Mouse (Mus musculus) cerebellum, adult 18-20 months (tissue): ENCODE results near the gene 5830411N06Rik.

ENCODE experiments used
- DNase-seq, 2 experiments: peaks; one replicate each; pipeline ENCODE4 v3.0.0; 2021

Gene 5830411N06Rik

GRCm38 (mm10) chr7:140247216-140247615 is at the start of gene 5830411N06Rik:
Gene 5830411N06Rik, plus strand, starts transcription at chr7:140247284.
- DNase-seq: no peak

- no peak for DNase-seq
These were observed 46.0 kb upstream of the 5830411N06Rik start for GRCm38 (mm10) chr7:140201090-140201489.

- no peak for DNase-seq
These were observed 41.2 kb upstream of the 5830411N06Rik start, which contains the start of gene Olfr524 for GRCm38 (mm10) chr7:140205864-140206263. Gene Olfr524, minus strand, starts transcription at chr7:140205964.

GRCm38 (mm10) chr7:140206904-140207303 is 40.2 kb upstream of the 5830411N06Rik start:
- no peak for DNase-seq

GRCm38 (mm10) chr7:140208153-140208552 is 38.9 kb upstream of the 5830411N06Rik start:
- DNase-seq: no peak

GRCm38 (mm10) chr7:140208677-140209076 is 38.4 kb upstream of the 5830411N06Rik start:
- DNase-seq: no peak

GRCm38 (mm10) chr7:140213841-140214240 is 33.2 kb upstream of the 5830411N06Rik start:
- DNase-seq: no peak

- no peak for DNase-seq
These were observed 29.1 kb upstream of the 5830411N06Rik start, which contains the start of gene Cd163l1 for GRCm38 (mm10) chr7:140217967-140218366. Gene Cd163l1, plus strand, starts transcription at chr7:140218267.

GRCm38 (mm10) chr7:140219268-140219667 is 27.8 kb upstream of the 5830411N06Rik start:
- no peak for DNase-seq

- no peak for DNase-seq
These were observed 26.7 kb upstream of the 5830411N06Rik start for GRCm38 (mm10) chr7:140220375-140220774.

GRCm38 (mm10) chr7:140224209-140224608 is 22.9 kb upstream of the 5830411N06Rik start:
- no peak for DNase-seq

- no peak for DNase-seq
These were observed 18.6 kb upstream of the 5830411N06Rik start for GRCm38 (mm10) chr7:140228476-140228875.

- DNase-seq: no peak
These were observed 16.1 kb upstream of the 5830411N06Rik start for GRCm38 (mm10) chr7:140231026-140231425.

GRCm38 (mm10) chr7:140233696-140234095 is 13.4 kb upstream of the 5830411N06Rik start:
- DNase-seq: no peak

- no peak for DNase-seq
These were observed 6.8 kb downstream of the 5830411N06Rik start for GRCm38 (mm10) chr7:140253780-140254299.

GRCm38 (mm10) chr7:140295746-140296145 is 48.7 kb downstream of the 5830411N06Rik start:
- DNase-seq: no peak

- DNase-seq: no peak
These were observed 49.8 kb downstream of the 5830411N06Rik start for GRCm38 (mm10) chr7:140296876-140297275.

- DNase-seq: no peak
These were observed 52.3 kb downstream of the 5830411N06Rik start for GRCm38 (mm10) chr7:140299416-140299815.

- no peak for DNase-seq
These were observed 72.8 kb downstream of the 5830411N06Rik start for GRCm38 (mm10) chr7:140319861-140320385.

- DNase-seq: no peak
These were observed 73.5 kb downstream of the 5830411N06Rik start, which contains the start of gene Olfr525 for GRCm38 (mm10) chr7:140320558-140320957. Gene Olfr525, plus strand, starts transcription at chr7:140320858.

GRCm38 (mm10) chr7:140321135-140321534 is 74.1 kb downstream of the 5830411N06Rik start:
- no peak for DNase-seq

GRCm38 (mm10) chr7:140329766-140330304 is 82.8 kb downstream of the 5830411N06Rik start:
- DNase-seq: no peak

GRCm38 (mm10) chr7:140333717-140334116 is 86.6 kb downstream of the 5830411N06Rik start, which contains the start of gene Olfr527:
Gene Olfr527, plus strand, starts transcription at chr7:140334017.
- no peak for DNase-seq
